Mouse (Mus musculus) layer of hippocampus, postnatal 10 days (tissue): ENCODE data around the gene Usp39. TPM values are rescaled to one million over a fixed set of nuclear protein-coding genes. Genes with fewer than 3 reads are reported as not detected.

Experiments used
- DNase-seq, 2 experiments: peaks; one replicate each; pipeline ENCODE4 v3.0.0; 2021; ENCODE audit warnings: low spot score in 2 of 2
- total RNA-seq, 2 experiments: library from RNA; stranded (reverse); gene quantifications; 2 replicates each; pipeline ENCODE4 v1.2.3; 2021

Gene Usp39
- total RNA-seq, 2 experiments from 2014 or later = 33.0 to 34.1 TPM

GRCm38 (mm10) chr6:72373184-72373583 lies 28.2 kb upstream of the Usp39 start:
- no peak for DNase-seq

DNA sequence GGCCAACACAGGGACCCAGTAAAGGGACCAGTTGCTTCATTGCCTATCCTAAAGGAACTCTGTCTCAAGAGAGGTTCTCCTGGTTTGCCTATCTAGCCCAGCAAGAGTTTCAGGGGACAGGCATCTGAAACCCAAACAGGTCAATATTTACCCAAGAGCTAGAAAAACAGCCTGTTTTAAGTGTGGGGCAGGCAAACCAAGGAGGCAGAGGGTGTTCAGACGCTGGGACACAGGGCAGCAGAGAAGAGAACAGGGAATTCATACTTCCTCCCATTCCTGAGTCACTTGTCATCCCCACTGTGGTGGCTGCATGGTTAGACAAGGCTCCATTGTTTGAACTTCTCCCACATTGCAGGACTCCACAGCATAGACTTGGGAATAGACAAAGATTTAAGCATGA lies 26.6 kb upstream of the Usp39 start:
- no peak for DNase-seq

GRCm38 (mm10) chr6:72371147-72371546 lies 26.2 kb upstream of the Usp39 start:
- peak in 1 of 2 experiments; percentile 40 for DNase-seq

DNA sequence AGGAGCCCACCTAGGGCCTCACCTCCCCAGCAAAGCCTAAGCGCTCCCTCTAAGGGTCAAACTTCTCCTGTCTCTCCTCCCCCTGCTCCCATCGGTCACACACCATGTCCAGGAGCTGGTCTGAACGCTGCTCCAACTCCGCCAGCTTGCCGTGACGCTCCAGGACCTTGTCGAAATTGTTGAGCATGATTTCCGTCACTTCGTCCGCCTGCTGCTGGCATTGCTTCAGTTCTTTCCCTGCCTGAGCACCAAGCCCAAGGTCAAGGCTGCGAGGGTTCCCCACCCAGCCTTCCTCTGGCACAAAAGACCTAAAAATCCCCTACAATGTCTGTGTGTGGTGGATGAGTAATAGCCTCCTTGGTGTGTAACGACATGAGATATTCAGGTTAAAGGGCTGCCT lies 25.1 kb upstream of the Usp39 start:
- no peak for DNase-seq

DNA sequence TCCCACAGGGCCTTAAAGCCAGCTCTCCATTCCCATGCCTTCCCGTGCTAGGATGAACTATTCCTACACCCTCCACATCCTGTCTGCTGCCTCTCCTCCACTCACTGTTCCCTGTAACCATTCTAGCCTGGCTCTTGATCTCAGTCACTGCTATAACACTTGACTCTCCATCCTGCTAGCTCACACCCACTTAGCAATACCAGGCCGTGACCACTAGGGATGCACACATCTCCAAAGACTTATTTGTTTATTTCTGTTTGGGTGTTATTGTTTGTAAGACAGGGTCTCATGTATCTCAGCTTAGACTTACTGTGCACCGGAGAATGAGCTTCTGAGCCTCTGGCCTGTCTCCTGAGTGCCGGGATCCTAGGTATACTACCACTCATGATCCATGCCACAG lies 24.6 kb upstream of the Usp39 start:
- DNase-seq = no peak

- DNase-seq = no peak
These were observed 22.5 kb upstream of the Usp39 start for GRCm38 (mm10) chr6:72367460-72367974.

GRCm38 (mm10) chr6:72366844-72367443 lies 22.0 kb upstream of the Usp39 start, which contains the start of gene Rnf181:
TSS of gene Rnf181 (minus strand) at chr6:72366956.
- DNase-seq = no peak

DNA sequence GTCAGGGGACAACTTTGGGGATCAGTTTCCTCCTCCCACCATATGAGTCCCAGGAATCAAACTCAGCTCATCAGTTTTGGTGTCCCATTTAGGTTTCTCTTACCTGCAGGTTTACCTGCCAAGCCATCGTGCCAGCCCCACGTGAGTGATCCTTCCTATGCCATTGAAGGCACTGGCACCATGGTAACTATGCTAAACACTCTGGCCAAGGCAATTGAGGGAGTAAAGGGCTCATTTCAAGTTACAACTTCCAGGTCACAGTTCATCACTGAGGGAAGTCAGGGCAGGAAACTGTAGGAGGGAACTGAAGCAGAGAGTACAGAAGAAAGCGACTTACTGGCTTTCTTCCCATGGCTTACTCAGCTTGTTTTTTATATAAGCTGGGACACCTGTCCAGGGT lies 21.3 kb upstream of the Usp39 start:
- no peak for DNase-seq

DNA sequence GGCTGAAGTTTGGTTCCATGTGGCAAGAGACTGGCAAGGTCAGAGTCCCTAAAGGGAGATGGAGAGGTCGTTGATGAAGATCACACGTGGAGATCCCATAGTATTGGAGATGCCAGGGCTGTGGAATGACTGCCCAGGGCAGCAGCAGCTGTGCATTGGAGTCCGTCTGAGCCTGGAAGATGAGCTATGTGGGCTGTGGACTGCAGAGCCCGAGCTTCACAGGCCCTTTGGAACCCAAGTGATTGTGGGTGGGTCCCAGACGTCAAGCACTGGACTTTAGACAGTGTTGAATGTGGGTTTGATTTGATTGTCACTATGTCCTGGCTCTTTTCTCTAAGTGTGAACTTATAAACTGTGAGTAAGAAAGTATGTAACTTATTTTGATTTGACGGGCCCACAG lies 20.0 kb upstream of the Usp39 start:
- no peak for DNase-seq

- DNase-seq = no peak
These were observed 19.0 kb upstream of the Usp39 start for GRCm38 (mm10) chr6:72364009-72364408.

DNA sequence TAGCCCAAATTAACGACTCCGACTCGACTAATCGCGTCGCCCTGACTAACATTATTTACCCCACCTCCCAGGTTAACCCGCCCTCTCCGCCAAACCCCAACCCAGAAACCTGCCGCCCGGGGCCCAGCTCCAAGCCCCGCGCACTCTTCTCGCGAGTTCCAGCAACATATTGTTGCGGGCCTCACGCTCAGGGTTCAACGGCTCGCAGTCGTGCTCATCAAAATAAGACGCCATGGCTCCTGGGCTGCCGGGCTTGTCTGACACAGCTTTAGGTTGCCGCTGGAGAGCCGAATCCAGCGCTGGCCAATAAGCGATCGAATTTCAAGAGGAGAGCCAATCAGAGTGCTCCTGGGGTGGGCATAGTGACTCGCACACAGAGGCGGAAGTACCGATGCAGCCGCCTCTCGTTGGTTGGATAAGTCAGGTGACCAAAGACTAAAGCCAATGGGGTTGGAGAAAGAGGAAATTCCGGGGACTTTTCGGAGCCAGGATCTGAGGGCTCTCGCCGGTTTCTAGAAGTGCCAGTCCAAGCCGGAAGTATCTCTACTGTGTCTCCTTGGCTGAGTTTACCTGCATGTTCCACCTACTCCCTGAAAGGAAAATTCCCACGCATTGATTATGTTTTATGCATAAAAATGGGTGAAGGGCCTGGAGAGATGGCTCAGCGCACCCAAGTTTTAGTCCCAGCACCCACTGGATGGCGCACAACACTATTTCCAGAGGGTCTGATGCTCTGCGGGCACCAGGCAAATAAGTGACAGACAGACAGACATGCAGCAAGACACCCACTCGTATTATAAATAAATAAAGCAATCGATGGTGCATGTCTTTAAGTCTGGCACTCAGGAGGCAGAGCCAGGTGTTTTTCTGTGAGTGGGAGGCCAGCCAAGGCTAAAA lies 17.4 kb upstream of the Usp39 start:
- DNase-seq = peak; percentile 93 to 94

GRCm38 (mm10) chr6:72361121-72361551 lies 16.2 kb upstream of the Usp39 start:
- DNase-seq = no peak

DNA sequence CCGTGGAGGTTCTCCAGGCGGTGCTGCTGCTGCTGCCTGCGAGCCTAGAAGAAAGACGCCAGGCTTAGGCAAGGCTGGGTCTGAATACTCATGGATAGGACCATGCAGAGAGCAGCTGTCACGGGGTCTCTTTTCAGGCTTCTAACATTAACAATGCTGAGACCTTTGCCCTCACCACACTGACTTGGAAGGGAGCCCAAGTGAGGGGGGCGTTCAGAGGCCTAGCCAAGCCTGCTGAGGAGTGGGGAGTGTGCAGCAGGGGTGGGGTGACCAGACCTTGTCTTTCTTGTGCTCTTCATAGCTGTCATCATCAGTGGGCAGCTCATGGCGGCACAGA lies 15.6 kb upstream of the Usp39 start:
- DNase-seq = peak in 1 of 2 experiments; percentile 25

DNA sequence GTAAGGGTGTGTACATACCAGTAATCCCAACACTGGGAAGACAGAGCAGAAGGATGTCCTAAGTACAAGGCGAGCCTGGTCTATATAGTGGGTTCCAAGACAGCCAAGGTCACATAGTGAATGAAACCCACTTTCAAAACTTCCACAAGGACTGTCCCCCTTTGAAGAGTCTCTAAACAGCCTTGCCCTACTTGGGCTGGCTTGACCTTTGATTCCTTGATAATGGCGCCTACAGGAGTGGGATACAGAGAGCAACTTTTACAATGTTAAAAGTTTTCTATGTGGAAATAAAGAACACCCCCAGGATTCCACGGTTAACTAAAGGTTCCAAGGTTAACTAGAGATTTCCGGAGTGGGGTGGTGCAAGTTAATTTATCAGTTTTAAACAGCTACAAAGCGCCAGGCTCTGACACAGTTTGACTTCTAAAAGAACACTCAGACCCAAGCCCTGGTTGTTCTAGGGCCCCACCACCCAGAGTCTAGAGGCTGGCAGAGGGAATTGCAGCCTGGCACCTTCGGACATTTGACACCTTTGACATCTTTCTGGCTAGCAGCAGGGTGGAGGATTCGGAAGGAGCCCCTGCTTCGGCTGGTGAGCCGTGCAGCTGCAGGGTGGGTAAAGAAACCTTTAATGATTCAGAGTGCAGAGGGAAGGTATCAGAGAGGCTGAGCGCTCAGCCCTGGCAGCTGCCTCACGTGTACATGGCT lies 15.1 kb upstream of the Usp39 start:
- DNase-seq = no peak

DNA sequence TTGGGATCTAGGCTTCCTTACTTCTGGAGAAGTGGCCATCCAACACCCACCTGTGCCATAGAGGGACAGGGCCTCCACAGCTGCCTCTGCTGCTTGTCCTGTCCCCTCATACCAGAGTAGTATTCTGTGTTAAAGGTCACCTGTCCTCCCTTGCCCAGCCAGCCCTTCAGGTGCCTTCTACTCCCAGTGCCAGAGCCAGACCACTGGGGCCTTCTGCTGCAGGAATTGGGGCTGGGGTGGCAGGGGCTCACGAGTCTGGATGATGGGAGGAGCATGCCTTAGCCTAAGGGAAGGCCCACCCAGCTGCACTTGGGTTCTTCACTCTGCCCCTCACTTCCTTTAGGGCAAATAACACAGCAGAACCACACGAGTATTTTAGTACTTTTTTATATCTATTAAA lies 14.4 kb upstream of the Usp39 start:
- DNase-seq = no peak

DNA sequence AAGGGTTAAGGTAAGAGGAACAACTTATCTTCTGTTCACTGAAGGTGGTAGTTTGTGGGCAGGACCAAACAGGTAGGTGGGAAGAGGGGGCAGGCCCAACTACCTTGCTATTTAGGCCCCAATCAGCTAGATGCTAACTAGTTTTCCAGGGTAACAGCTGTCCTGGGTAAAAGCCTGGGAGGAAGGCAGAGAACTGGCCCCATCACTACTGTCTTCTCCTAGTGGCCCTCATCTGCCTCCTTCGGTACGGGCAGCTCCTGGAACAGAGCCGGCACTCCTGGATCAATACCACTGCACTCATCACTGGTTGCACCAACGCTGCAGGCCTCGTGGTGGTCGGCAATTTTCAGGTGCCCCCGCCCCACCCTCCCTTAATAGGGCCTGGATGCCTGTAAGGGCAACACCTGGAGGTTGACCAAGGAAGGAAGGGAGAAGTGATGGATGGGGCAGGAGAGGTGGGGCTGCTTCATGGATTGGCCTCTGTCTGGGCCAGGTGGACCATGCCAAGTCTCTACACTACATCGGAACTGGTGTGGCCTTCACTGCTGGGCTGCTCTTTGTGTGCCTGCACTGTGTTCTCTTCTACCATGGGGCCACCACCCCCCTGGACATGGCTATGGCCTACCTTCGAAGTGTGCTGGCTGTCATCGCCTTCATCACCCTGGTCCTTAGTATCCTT lies 13.2 kb upstream of the Usp39 start:
- no peak for DNase-seq

GRCm38 (mm10) chr6:72357164-72358079 lies 12.4 kb upstream of the Usp39 start:
- no peak for DNase-seq

DNA sequence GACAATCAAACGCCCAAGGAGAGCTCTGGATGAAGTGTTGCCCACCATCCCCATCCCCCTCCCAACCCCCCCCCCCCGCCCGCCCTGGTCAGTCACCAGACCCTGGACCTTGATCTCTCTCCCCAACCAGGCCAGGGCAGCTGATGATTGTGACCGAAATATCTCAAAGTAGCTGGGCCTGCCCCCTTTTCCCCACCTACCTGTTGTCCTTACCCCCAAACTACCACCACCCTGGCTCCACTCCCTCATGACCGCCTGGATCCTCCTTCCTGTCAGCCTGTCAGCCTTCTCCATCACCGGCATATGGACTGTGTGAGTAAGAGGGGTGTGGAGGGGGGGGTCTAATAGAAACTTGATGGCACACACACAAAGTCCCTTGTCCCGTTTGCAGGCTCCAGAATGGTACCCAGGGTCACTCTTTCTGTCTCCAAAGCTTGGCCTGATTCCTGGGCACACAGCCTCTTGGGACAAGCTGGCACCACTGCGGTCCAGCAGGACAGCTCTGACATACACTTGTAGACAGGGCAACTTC lies 11.1 kb upstream of the Usp39 start:
- DNase-seq = peak in 1 of 2 experiments; percentile 29

DNA sequence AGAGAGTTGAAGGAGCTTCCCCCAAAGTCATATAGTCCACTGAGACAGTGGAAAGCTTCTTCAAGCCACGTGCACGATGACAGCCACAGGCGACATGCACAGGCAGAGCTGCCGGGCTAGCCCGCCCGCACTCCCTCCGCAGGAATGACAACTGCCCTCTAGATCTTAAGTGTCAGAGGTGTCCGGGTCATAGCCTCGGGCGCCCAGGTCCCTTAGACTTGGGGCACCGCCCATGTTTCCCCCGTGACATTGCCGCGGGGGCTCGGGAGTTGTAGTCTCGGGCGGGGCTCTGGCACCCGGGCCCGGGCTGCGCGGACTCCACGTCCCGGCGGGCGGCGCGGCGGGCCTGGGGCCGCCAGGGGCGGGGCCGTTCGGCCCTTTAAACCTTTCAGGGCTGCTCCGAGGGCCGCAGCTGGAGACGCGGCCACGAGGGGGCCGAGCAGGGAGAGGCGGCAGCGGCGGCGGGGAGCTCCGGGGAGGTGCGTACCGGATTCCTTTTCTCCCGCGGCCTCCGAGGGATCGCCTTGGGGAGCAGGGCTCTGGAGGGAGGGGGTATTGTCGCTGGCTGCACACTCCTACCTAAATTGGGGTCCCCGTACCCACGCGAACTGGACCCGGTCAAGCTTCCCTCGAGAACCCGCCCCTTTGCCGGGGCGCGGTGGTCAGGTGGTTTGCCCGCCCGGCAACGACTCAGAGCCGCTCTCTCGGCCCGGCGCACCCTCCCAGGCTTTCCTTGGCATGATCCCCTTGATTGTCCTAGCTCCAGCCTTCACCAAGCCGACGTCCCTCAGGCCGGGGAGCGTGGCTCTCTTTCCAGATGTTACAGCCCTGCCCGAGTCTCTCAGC lies 10.3 kb upstream of the Usp39 start, which contains the start of gene Tmem150a:
Gene Tmem150a (plus strand): TSS at position 382 of the 846 bp plus-strand sequence.
- peak; percentile 73 to 85 for DNase-seq
